Mouse (Mus musculus): Measurements from ENCODE around the gene Wfdc1.

Wfdc1 gene

GRCm38 (mm10) chr8:119641058-119641457, 25.1 kb upstream of the Wfdc1 start:
- no peak for DNase-seq

GRCm38 (mm10) chr8:119642960-119643359, 23.2 kb upstream of the Wfdc1 start:
- no peak for DNase-seq

- DNase-seq, result no peak
Measured at GRCm38 (mm10) chr8:119644429-119644960, 21.7 kb upstream of the Wfdc1 start.

GRCm38 (mm10) chr8:119644981-119645597, 21.1 kb upstream of the Wfdc1 start:
- DNase-seq, result no peak

- DNase-seq, result no peak
Measured at GRCm38 (mm10) chr8:119646197-119646596, 20.0 kb upstream of the Wfdc1 start.

- no peak for DNase-seq
Measured at GRCm38 (mm10) chr8:119646846-119647245, 19.3 kb upstream of the Wfdc1 start.

GRCm38 (mm10) chr8:119651324-119651723, 14.8 kb upstream of the Wfdc1 start:
- DNase-seq, result no peak

- peak; percentile 61 for DNase-seq
Measured at GRCm38 (mm10) chr8:119656709-119657464, 9.3 kb upstream of the Wfdc1 start.

- DNase-seq, result no peak
Measured at GRCm38 (mm10) chr8:119661081-119661480, 5.1 kb upstream of the Wfdc1 start.

- no peak for DNase-seq
Measured at GRCm38 (mm10) chr8:119661892-119662291, 4.3 kb upstream of the Wfdc1 start.

- DNase-seq, result no peak
Measured at GRCm38 (mm10) chr8:119663440-119663839, 2.7 kb upstream of the Wfdc1 start.

GRCm38 (mm10) chr8:119665270-119665669, 895 bp upstream of the Wfdc1 start:
- no peak for DNase-seq

- no peak for DNase-seq
Measured at GRCm38 (mm10) chr8:119668447-119668846, 2.3 kb downstream of the Wfdc1 start.

- DNase-seq, result peak; percentile 67
Measured at GRCm38 (mm10) chr8:119669284-119669683, 3.1 kb downstream of the Wfdc1 start.

GRCm38 (mm10) chr8:119670419-119671091, 4.4 kb downstream of the Wfdc1 start:
- no peak for DNase-seq

- no peak for DNase-seq
Measured at GRCm38 (mm10) chr8:119673976-119674555, 7.9 kb downstream of the Wfdc1 start.

GRCm38 (mm10) chr8:119675457-119675856, 9.3 kb downstream of the Wfdc1 start:
- no peak for DNase-seq

GRCm38 (mm10) chr8:119676389-119676788, 10.2 kb downstream of the Wfdc1 start:
- peak; percentile 91 for DNase-seq

- DNase-seq, result peak; percentile 71
Measured at GRCm38 (mm10) chr8:119678138-119678843, 12.1 kb downstream of the Wfdc1 start.

- DNase-seq, result no peak
Measured at GRCm38 (mm10) chr8:119679184-119679583, 13.0 kb downstream of the Wfdc1 start.

GRCm38 (mm10) chr8:119690602-119691001, 24.4 kb downstream of the Wfdc1 start:
- DNase-seq, result no peak

GRCm38 (mm10) chr8:119691989-119692388, 25.8 kb downstream of the Wfdc1 start:
- DNase-seq, result no peak

GRCm38 (mm10) chr8:119694696-119695095, 28.5 kb downstream of the Wfdc1 start:
- DNase-seq, result no peak

All from thymus, postnatal 4 days (tissue).